Mouse (Mus musculus) stomach, postnatal 0 days (tissue): ENCODE measurements around the gene Foxp1. TPM values are rescaled to one million over a fixed set of nuclear protein-coding genes. Genes with fewer than 3 reads are reported as not detected.
A peak's percentile ranks its signal among the peaks of the same experiment; 100 is the strongest.

Source experiments
- ATAC-seq: fragments of 200-750 bp; cut with Nextera tagmentation; 2 replicates; pipeline ENCODE4 v1.8.0; 2017; ENCODE audit not compliant: low FRiP score, low TSS enrichment
- DNase-seq: peaks from one replicate; pipeline ENCODE4 v3.0.0-alpha.2; 2016; ENCODE audit warnings: low spot score
- H3K27ac ChIP-seq: fragments of 300-500 bp; sonication (generic); replicated peaks from 2 replicates; pipeline ENCODE4 v1.5.1; 2014; ENCODE audit warnings: mild to moderate bottlenecking, control low read depth
- H3K27me3 ChIP-seq: fragments of 300-500 bp; sonication (generic); 2 replicates; pipeline ENCODE4 v1.6.1; 2014; ENCODE audit warnings: low read length; ENCODE audit not compliant: control insufficient read depth, insufficient read depth
- H3K36me3 ChIP-seq: fragments of 300-500 bp; sonication (generic); 2 replicates; pipeline ENCODE4 v1.6.1; 2014; ENCODE audit warnings: low read length, mixed read lengths; ENCODE audit not compliant: control insufficient read depth, insufficient read depth
- H3K4me1 ChIP-seq: fragments of 300-500 bp; sonication (generic); replicated peaks from 2 replicates; pipeline ENCODE4 v1.6.1; 2014; ENCODE audit warnings: antibody characterized with exemption; ENCODE audit not compliant: control insufficient read depth, insufficient read depth
- H3K4me2 ChIP-seq: fragments of 300-500 bp; sonication (generic); replicated peaks from 2 replicates; pipeline ENCODE4 v1.6.1; 2014; ENCODE audit warnings: low read depth, mild to moderate bottlenecking, control low read depth, moderate library complexity
- H3K4me3 ChIP-seq: fragments of 300-500 bp; sonication (generic); 2 replicates; pipeline ENCODE4 v1.5.1; 2014; ENCODE audit warnings: low read depth, low read length, control low read depth
- H3K9ac ChIP-seq: fragments of 300-500 bp; sonication (generic); 2 replicates; pipeline ENCODE4 v1.6.1; 2014; ENCODE audit warnings: mild to moderate bottlenecking, low read length, control low read depth, mixed read lengths
- H3K9me3 ChIP-seq: fragments of 300-500 bp; sonication (generic); 2 replicates; pipeline ENCODE4 v1.6.1; 2016; ENCODE audit warnings: low read length; ENCODE audit not compliant: control insufficient read depth
- CTCF ChIP-seq: IDR thresholded peaks from 2 replicates; pipeline ENCODE4 v1.5.1; 2016; ENCODE audit warnings: antibody characterized with exemption, low read depth, mild to moderate bottlenecking, moderate library complexity
- EP300 ChIP-seq: optimal IDR thresholded peaks from 2 replicates; pipeline ENCODE3; 2016; ENCODE audit warnings: antibody characterized with exemption
- WGBS: fragments of 180-500 bp; shearing (Covaris S2); extraction: QIAGEN DNeasy Blood & Tissue Kit; methylation state at CpG from one replicate; pipeline ENCODE4 v1.1.7; 2014; 5-methylcytosine and 5-hydroxymethylcytosine counted together
- polyA plus RNA-seq: library from polyadenylated mRNA; unstranded; fragments of >200 nt; fragmentation: Nextera tagmentation; extraction: Ambion mirVana; gene quantifications from 2 replicates; pipeline ENCODE4 v1.2.1, GENCODE M21; 2015

Foxp1 gene
- polyA plus RNA-seq, 1 experiment from 2014 or later = 68.9 TPM

DNA sequence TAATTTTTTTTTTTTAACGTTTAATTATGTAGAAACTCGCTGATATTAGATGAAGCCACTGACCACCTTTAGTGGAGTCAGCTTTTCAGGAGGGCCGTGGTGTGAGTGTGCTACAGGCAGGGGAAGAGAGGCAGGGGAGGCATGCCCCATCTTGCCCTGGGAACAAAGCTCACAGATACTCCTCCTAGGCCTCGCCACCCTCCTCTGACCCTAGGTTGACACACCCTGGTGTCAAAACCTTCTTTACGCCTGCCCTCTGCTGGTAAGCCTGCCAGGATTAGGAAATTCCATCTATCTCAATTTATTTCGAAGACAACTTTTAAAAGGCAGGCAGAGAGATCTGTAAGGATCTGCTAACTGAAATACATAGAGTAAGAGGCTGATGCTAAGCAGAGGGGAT is 489.5 kb downstream of the Foxp1 start:
- ATAC-seq (no peak), DNase-seq (peak; percentile 36)
- TF ChIP-seq EP300 (no peak), CTCF (peak; percentile 70)
- H3K36me3 ChIP-seq = no peaks in the 10 kb centered on the region
- no peaks in the 10 kb centered on the region for H3K9me3 ChIP-seq
- no peak overlapping the region for H3K9ac ChIP-seq
- WGBS = 36% methylated on average over 6 of the region's 6 CpGs
- H3K27me3 ChIP-seq = no peaks in the 10 kb centered on the region
- H3K4me3 ChIP-seq = no peak overlapping the region
- H3K4me1 ChIP-seq = 0 out of 2 replicates have a peak, but pooled peaks cover 7% of the 10 kb centered on the region
- H3K27ac ChIP-seq = peak overlapping the region; percentile 58
- no peak overlapping the region for H3K4me2 ChIP-seq

- H3K36me3 ChIP-seq = no peaks in the 10 kb centered on the region
- no peak overlapping the region for H3K4me3 ChIP-seq
- H3K27me3 ChIP-seq = no peaks in the 10 kb centered on the region
- TF ChIP-seq EP300 (no peak), CTCF (no peak)
- DNase-seq (no peak), ATAC-seq (no peak)
- H3K9me3 ChIP-seq = no peaks in the 10 kb centered on the region
- H3K9ac ChIP-seq = no peak overlapping the region
- H3K4me2 ChIP-seq = no peak overlapping the region
- WGBS = 32% methylated on average over 9 of the region's 9 CpGs
- H3K4me1 ChIP-seq = 0 out of 2 replicates have a peak, but pooled peaks cover 7% of the 10 kb centered on the region
- peak overlapping the region; percentile 76 for H3K27ac ChIP-seq
Observed at GRCm38 (mm10) chr6:99031321-99031903, 491.1 kb downstream of the Foxp1 start.

GRCm38 (mm10) chr6:99030251-99030650 is 492.3 kb downstream of the Foxp1 start:
- WGBS = 61% methylated on average over 6 of the region's 6 CpGs
- ATAC-seq (no peak), DNase-seq (peak; percentile 37)
- Histone ChIP-seq H3K27ac (no peak overlapping the region; the same call in 1 of the 2 replicates), H3K4me2 (no peak overlapping the region), H3K4me1 (0 out of 2 replicates have a peak, but pooled peaks cover 7% of the 10 kb centered on the region), H3K9ac (no peak overlapping the region), H3K9me3 (no peaks in the 10 kb centered on the region), H3K4me3 (no peak overlapping the region), H3K36me3 (no peaks in the 10 kb centered on the region), H3K27me3 (no peaks in the 10 kb centered on the region)
- TF ChIP-seq EP300 (no peak), CTCF (peak; percentile 50)

GRCm38 (mm10) chr6:99029438-99029837 is 493.1 kb downstream of the Foxp1 start:
- Histone ChIP-seq H3K27ac (no peak overlapping the region), H3K4me3 (no peak overlapping the region), H3K27me3 (no peaks in the 10 kb centered on the region), H3K9ac (no peak overlapping the region), H3K4me2 (no peak overlapping the region), H3K4me1 (peaks cover 11% of the 10 kb centered on the region; the same call in 1 of the 2 replicates), H3K9me3 (no peaks in the 10 kb centered on the region), H3K36me3 (no peaks in the 10 kb centered on the region)
- ATAC-seq (no peak), DNase-seq (no peak)
- TF ChIP-seq CTCF = no peak
- no peak for TF ChIP-seq EP300
- 51% methylated on average over 5 of the region's 5 CpGs for WGBS

- WGBS = 12% methylated on average over 6 of the region's 6 CpGs
- no peaks in the 10 kb centered on the region for H3K27me3 ChIP-seq
- no peaks in the 10 kb centered on the region for H3K36me3 ChIP-seq
- no peak for ATAC-seq
- DNase-seq = no peak
- peaks cover 11% of the 10 kb centered on the region; the same call in 1 of the 2 replicates for H3K4me1 ChIP-seq
- no peak for TF ChIP-seq CTCF
- no peak for TF ChIP-seq EP300
- H3K9me3 ChIP-seq = no peaks in the 10 kb centered on the region
- H3K27ac ChIP-seq = peak overlapping the region; percentile 94
- H3K4me2 ChIP-seq = peak overlapping the region; percentile 94
- H3K4me3 ChIP-seq = peak overlapping the region; percentile 83
- H3K9ac ChIP-seq = peak overlapping the region; percentile 91
Observed at GRCm38 (mm10) chr6:99028989-99029305, 493.6 kb downstream of the Foxp1 start.

DNA sequence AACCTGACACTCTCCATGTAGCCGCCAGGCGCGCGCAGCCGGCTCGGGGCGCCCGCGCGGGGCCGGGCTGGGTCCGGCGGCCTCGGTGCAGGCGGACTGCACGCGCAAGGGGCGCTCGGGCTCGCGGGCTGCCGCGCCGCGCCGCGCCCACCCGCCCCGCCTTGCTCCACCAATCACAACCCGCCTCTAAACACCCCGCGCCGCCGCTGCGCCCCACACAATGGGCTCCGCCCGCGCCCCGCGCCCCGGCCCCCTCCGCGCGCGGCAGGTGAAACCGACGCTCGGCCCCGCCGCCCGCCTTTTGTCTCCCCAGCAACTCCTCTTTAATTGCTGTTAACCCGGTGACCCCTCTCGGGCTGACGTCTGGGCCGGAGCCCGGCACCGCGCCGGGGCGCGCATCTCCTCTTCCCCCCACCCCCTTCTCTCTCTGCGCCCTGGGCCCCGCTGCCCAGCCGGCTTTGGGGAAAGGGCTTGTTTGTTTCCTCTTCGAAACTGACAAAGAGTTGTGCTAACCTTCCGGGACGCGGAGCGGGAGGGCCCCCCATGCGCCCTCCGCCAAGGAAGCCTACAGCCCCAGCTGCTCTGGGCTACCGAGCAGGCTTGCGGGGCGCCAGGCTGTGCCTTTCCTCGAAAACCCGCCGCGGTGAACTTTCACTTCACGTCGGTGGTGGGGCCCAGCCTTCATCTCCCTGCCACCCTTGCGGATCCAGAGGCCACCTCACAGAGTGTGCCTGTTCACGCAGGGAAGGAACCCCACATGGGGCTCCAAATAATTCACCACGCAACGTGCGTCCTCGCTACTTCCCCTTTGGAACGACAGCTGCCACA is 494.1 kb downstream of the Foxp1 start:
- ATAC-seq = peak; percentile 91
- H3K36me3 ChIP-seq = no peaks in the 10 kb centered on the region

More for the DNA sequence above, 494.1 kb downstream of the Foxp1 start:
- peak overlapping the region; percentile 94 for H3K27ac ChIP-seq
- no peaks in the 10 kb centered on the region for H3K27me3 ChIP-seq
- H3K4me3 ChIP-seq = peak overlapping the region; percentile 83
- WGBS = under 1% methylated on average over 71 of the region's 87 CpGs
- peak overlapping the region; percentile 94 for H3K4me2 ChIP-seq
- DNase-seq = peak; percentile 81
- H3K4me1 ChIP-seq = peaks cover 8% of the 10 kb centered on the region; the same call in 1 of the 2 replicates
- TF ChIP-seq EP300 (no peak), CTCF (peak; percentile 4; the same call in 1 of the 2 replicates)
- H3K9ac ChIP-seq = peak overlapping the region; percentile 91
- H3K9me3 ChIP-seq = no peaks in the 10 kb centered on the region
